Mouse (Mus musculus): ENCODE results near the gene Gng7. TPM values are rescaled to one million over a fixed set of nuclear protein-coding genes. Genes with fewer than 3 reads are reported as not detected.
A peak's percentile ranks its signal among the peaks of the same experiment; 100 is the strongest.

Gene Gng7
- polyA plus RNA-seq, 1 experiment from 2014 or later: 0.46 TPM

DNA sequence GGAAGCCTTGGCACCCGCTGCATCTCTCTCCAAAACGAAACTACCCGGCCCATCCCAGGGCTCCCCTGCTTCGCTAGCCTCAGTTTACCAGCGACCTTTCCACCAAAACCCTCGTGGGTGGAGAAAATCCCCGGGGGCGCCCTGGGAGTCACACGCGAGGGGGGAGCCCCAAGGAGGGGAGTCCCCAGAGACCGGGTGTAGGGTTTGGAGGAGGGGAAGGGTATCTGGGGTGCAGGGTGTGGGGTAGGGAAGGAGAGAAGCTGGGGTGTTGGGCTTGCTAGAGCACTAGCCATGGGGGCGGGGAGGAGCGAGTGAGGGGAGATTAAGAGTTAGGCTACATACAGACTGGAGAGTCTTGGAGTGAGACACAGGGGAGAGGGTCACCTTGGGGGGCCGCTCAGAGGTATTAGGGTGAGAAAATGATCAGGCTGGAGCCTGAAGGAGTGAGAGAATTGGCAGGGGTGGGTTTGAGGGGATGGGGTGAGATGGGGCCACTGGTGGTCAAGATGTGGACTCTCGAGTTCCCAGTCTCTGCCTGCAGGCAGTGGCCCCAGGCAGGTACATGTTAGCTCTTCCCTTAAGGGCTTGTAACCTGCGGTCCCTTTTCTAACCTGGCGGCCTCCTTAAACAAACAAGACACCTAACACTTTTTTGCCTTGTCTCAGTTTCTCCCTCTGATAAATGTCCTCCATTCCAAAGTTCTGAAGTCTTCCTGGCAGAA is 81.9 kb downstream of the Gng7 start:
- WGBS (ENCODE audit: insufficient replicate concordance): 2% methylated on average over 17 of the region's 17 CpGs

DNA sequence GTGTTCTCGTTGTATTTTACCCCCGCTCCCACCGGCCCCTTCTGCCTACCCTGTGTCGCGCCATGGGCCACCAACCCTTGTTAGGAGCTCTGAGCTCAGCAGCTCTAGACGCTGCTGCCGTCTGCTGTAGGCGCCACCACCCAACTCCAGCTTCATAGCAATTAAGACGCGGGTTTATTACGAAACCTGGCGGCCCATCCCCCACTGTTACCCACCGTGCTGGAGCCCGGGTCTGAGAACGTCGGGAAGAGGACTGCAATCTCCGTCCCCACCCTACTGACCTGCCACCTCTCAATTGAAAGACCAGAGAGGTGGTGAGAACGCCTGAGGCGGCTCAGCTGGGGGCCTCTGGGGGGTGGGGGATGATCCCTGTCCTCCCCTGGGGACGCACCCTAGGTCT is 82.5 kb downstream of the Gng7 start:
- no peaks in the 10 kb centered on the region for H3K9me3 ChIP-seq (replicated peaks)
- no peak overlapping the region for H3K27ac ChIP-seq
- H3K9ac ChIP-seq: peak overlapping the region; percentile 50
- H3K36me3 ChIP-seq: no peaks in the 10 kb centered on the region
- WGBS (ENCODE audit: insufficient replicate concordance): under 1% methylated on average over 20 of the region's 20 CpGs
- DNase-seq (no peak), ATAC-seq (ENCODE audit: low read depth) (no peak)
- H3K4me3 ChIP-seq (replicated peaks): peak overlapping the region; percentile 59
- peaks cover 81% of the 10 kb centered on the region for H3K4me1 ChIP-seq (replicated peaks)
- peaks cover 81% of the 10 kb centered on the region for H3K27me3 ChIP-seq
- H3K4me2 ChIP-seq: peak overlapping the region; percentile 86

More for the DNA sequence above, 81.9 kb downstream of the Gng7 start:
- peaks cover 87% of the 10 kb centered on the region for H3K27me3 ChIP-seq
- H3K36me3 ChIP-seq: no peaks in the 10 kb centered on the region
- H3K4me2 ChIP-seq: peak overlapping the region; percentile 86
- no peak for DNase-seq
- peak overlapping the region; percentile 50 for H3K9ac ChIP-seq
- ATAC-seq (ENCODE audit: low read depth): no peak
- H3K9me3 ChIP-seq (replicated peaks): no peaks in the 10 kb centered on the region
- H3K4me1 ChIP-seq (replicated peaks): peaks cover 83% of the 10 kb centered on the region
- H3K4me3 ChIP-seq (replicated peaks): peak overlapping the region; percentile 59
- H3K27ac ChIP-seq: no peak overlapping the region

DNA sequence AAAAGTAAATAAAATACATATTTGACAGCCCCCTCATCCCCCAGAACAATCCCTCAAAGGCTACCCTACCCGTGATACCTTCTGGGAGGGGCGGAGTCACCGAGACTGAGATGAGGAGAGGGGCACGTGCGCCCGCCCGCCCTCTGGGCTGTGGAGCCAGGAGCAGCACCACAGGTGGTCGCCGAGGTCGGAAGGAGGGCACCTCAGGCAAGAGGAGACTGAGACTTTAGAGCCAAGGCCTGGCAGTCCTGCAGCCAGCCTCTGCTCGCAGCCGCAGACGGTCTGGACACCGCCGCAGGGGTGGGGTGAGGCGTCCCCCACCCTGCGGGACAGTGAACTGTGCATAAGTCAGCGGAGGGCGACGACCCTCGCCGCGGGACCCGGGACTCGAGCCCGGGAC is 83.0 kb downstream of the Gng7 start:
- H3K9me3 ChIP-seq (replicated peaks): no peaks in the 10 kb centered on the region
- no peak overlapping the region for H3K27ac ChIP-seq
- no peaks in the 10 kb centered on the region for H3K36me3 ChIP-seq
- H3K9ac ChIP-seq: no peak overlapping the region
- DNase-seq: no peak
- 4% methylated on average over 26 of the region's 26 CpGs for WGBS (ENCODE audit: insufficient replicate concordance)
- peaks cover 77% of the 10 kb centered on the region for H3K4me1 ChIP-seq (replicated peaks)
- peak overlapping the region; percentile 86 for H3K4me2 ChIP-seq
- peak overlapping the region; percentile 59 for H3K4me3 ChIP-seq (replicated peaks)
- peaks cover 76% of the 10 kb centered on the region for H3K27me3 ChIP-seq
- ATAC-seq (ENCODE audit: low read depth): no peak

DNA sequence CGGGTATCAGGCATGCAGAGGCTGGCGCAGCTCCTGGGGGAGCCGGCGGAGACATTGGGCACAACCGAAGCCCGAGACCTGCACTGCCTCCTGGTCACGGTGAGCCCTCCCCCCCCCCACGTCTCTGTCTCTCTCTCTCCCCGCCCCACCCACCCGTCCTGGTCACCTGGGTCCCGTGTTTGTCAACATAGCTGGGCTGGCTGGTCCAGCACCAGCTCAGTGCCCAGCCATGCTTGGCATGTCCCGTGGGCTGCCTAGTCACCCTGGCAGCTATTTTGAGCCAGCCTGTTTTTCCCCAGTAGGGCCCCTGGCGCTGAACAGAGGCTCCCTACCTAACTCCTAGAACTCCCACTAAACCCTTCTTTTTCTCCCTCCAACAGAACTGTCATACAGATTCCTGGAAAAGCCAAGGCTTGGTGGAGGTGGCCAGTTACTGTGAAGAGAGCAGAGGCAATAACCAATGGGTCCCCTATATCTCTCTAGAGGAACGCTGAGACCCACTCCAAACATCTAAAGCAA is 83.5 kb downstream of the Gng7 start:
- H3K9ac ChIP-seq: no peak overlapping the region
- peaks cover 71% of the 10 kb centered on the region for H3K27me3 ChIP-seq
- no peaks in the 10 kb centered on the region for H3K36me3 ChIP-seq
- H3K9me3 ChIP-seq (replicated peaks): no peaks in the 10 kb centered on the region
- H3K4me3 ChIP-seq (replicated peaks): peak overlapping the region; percentile 59
- WGBS (ENCODE audit: insufficient replicate concordance): 12% methylated on average over 14 of the region's 14 CpGs
- DNase-seq (no peak), ATAC-seq (ENCODE audit: low read depth) (no peak)
- H3K4me1 ChIP-seq (replicated peaks): peaks cover 72% of the 10 kb centered on the region
- no peak overlapping the region for H3K27ac ChIP-seq
- H3K4me2 ChIP-seq: peak overlapping the region; percentile 86

DNA sequence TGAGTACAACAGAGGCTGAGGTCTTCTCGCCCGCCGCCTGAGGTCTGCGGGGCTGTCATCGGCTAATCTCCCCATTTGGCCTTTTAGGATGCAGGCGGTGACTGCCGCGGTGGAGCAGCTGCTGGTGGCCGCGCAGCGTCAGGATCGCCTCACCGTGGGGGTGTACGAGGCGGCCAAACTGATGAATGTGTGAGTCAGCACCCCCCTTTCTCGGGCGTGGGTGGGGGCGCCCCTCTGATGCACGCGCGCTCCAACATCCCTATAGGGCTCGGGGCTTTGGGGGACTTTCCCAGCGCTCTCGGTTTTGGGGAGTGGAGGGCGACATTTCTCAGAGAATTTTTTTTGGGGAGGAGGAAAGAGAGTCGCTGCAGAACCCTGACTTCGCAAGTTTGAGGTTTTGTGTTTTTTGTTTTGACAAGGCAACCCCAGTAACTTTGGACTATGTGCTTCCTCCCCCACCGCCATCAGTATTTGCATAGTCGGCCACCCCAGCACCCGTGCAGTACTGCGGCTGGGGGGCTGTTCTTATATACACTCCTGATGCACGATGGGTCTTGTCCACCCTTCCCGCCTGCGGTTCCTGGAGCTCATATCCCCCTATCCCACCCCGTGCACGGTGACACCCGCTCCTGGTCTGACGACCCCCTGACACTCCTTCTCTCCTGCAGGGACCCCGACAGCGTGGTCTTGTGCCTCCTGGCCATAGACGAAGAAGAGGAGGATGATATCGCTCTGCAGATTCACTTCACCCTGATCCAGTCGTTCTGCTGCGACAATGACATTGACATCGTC is 84.2 kb downstream of the Gng7 start:
- no peak for ATAC-seq (ENCODE audit: low read depth)
- DNase-seq: no peak
- H3K27me3 ChIP-seq: peaks cover 64% of the 10 kb centered on the region
- H3K9me3 ChIP-seq (replicated peaks): no peaks in the 10 kb centered on the region
- H3K9ac ChIP-seq: peak overlapping the region; percentile 68
- no peaks in the 10 kb centered on the region for H3K36me3 ChIP-seq
- WGBS (ENCODE audit: insufficient replicate concordance): 1% methylated on average over 45 of the region's 45 CpGs
- H3K27ac ChIP-seq: no peak overlapping the region
- H3K4me1 ChIP-seq (replicated peaks): peaks cover 66% of the 10 kb centered on the region
- H3K4me2 ChIP-seq: peak overlapping the region; percentile 86
- H3K4me3 ChIP-seq (replicated peaks): peak overlapping the region; percentile 59

DNA sequence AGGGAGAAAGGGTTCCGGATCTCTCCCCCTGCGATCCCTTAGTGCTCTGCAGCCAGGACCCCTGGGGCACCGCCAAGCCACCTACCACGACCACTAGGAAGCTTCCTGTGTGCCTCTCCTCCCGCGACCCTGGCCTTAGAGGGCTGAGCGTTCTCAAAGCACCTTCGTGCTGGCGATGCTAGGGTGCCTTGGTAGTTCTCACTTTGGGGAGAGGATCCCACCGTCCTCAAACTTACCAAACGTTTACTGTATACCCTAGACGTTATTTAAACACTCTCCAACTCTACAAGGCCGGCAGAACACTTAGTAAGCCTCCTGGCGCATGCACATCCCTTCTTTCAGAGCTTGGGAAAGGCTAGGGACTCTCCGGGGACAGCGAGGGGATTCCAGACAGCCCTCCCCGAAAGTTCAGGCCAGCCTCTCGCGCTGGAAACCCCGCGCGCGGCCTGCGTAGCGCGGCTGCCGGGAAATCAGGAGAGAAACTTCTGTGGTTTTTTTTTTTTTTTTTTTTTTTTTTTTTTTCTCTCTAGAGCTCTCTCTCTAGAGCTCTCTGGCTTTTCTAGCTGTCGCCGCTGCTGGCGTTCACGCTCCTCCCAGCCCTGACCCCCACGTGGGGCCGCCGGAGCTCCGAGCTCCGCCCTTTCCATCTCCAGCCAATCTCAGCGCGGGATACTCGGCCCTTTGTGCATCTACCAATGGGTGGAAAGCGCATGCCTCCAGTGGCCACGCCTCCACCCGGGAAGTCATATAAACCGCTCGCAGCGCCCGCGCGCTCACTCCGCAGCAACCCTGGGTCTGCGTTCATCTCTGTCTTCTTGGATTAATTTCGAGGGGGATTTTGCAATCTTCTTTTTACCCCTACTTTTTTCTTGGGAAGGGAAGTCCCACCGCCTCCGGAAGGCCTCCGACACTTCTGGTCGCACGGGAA is 85.2 kb downstream of the Gng7 start, which contains the start of gene Gadd45b:
Gadd45b (plus strand) TSS at position 775 of the 928 bp plus-strand sequence.
- ATAC-seq (ENCODE audit: low read depth) (peak; percentile 83), DNase-seq (peak; percentile 96)
- Histone ChIP-seq H3K36me3 (no peaks in the 10 kb centered on the region), H3K4me2 (peak within 1 kb of the TSS; percentile 86), H3K27me3 (peaks cover 56% of the 10 kb centered on the region), H3K9ac (peak within 1 kb of the TSS; percentile 68), H3K4me3 (replicated peaks) (peak within 1 kb of the TSS; percentile 59), H3K27ac (peak within 1 kb of the TSS; percentile 63), H3K4me1 (replicated peaks) (peaks cover 63% of the 10 kb centered on the region), H3K9me3 (replicated peaks) (no peaks in the 10 kb centered on the region)
- under 1% methylated on average over 56 of the region's 56 CpGs for WGBS (ENCODE audit: insufficient replicate concordance)

DNA sequence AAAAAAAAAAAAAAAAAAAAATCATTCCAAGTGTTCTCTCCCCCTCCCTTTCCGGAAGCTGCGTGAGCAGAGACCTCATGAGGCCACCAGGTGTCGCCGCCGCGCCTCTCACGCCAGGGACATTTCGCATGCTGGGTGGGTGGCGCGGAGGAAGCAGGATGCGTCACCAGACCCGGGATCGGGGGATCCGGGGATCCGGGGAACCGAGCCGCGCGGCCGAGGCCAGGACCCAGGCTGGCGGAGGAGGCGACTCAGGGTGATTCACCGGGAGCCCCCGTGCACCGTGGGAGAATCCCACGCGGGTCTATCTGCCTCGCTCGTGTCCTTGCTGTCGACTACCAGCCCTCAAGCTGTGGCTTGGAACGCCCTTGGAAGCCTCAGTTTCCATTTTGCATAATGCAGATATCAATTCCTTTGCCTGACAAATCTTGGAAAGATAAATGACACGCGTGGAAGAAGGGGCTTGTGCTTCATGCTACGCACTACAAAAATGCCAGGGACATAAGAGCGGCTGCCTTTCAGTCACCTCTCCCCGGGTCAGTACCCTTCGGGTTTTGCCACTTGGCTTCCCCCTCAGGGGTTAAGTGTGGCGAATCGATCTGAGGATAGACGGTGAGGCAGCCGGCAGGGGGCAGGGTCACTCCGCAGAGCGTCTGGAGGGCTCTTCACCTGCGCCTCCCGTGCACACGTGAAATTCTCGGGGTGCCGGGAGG is 86.0 kb downstream of the Gng7 start:
- H3K27ac ChIP-seq: peak overlapping the region; percentile 63; the same call in 1 of the 2 replicates

DNA sequence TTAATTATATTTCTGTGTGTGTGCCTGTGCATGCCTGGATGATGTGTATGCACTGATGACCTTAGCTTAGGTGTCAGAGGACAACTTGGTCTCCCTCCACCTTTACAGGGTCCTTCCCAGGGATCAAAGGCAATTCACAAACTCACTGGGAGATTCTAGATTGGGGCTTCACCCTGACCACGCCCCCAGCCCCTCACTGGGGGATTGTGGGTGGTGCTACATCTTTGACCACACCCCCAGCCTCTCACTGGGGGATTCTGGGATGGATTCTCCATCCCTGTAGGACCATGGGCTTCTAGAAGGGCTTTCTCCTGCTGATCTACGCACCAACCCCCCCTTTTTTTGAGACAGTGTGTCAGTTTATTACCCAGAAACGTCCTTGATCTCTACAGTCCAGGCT is 89.3 kb downstream of the Gng7 start:
- Histone ChIP-seq H3K4me2 (no peak overlapping the region), H3K9ac (no peak overlapping the region), H3K27ac (no peak overlapping the region), H3K4me1 (replicated peaks) (peaks cover 40% of the 10 kb centered on the region), H3K36me3 (no peaks in the 10 kb centered on the region), H3K4me3 (replicated peaks) (no peak overlapping the region), H3K9me3 (replicated peaks) (no peaks in the 10 kb centered on the region), H3K27me3 (peaks cover 18% of the 10 kb centered on the region)
- DNase-seq: no peak
- no peak for ATAC-seq (ENCODE audit: low read depth)
- WGBS (ENCODE audit: insufficient replicate concordance): 42% methylated on average over 3 of the region's 3 CpGs

More for the DNA sequence above, 86.0 kb downstream of the Gng7 start:
- WGBS (ENCODE audit: insufficient replicate concordance): under 1% methylated on average over 48 of the region's 48 CpGs
- Histone ChIP-seq H3K9me3 (replicated peaks) (no peaks in the 10 kb centered on the region), H3K27me3 (peaks cover 48% of the 10 kb centered on the region), H3K4me3 (replicated peaks) (peak overlapping the region; percentile 59), H3K4me1 (replicated peaks) (peaks cover 57% of the 10 kb centered on the region), H3K36me3 (no peaks in the 10 kb centered on the region), H3K4me2 (peak overlapping the region; percentile 86), H3K9ac (peak overlapping the region; percentile 62)
- peak; percentile 15; the same call in 1 of the 2 replicates for ATAC-seq (ENCODE audit: low read depth)
- peak; percentile 73 for DNase-seq

DNA sequence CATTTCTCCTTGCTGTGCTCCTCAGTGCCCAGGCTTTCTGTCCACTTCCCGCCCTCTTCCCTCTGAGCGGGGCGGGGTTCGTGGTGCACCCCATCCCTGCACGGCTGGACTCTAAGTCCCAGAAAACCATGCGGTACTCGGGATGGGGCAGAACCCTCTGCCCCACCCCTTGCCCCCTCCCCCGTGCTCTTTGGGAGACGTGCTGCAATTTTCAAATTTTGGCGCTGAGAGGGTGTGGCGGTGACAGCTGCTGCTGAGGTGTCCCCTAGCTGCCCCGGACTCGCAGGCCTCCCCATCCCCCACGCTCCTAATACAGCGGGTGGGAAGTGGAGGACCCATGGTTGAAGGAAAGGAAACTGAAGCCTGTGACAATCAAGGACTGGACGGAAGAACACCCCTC is 92.8 kb downstream of the Gng7 start:
- 8% methylated on average over 16 of the region's 16 CpGs for WGBS (ENCODE audit: insufficient replicate concordance)
- H3K27me3 ChIP-seq: peaks cover 28% of the 10 kb centered on the region
- H3K9me3 ChIP-seq (replicated peaks): no peaks in the 10 kb centered on the region
- H3K27ac ChIP-seq: peak overlapping the region; percentile 53; the same call in 1 of the 2 replicates
- peaks cover 32% of the 10 kb centered on the region for H3K4me1 ChIP-seq (replicated peaks)
- H3K36me3 ChIP-seq: no peaks in the 10 kb centered on the region
- DNase-seq: no peak
- H3K4me2 ChIP-seq: peak overlapping the region; percentile 56
- peak overlapping the region; percentile 35 for H3K4me3 ChIP-seq (replicated peaks)
- H3K9ac ChIP-seq: peak overlapping the region; percentile 18; the same call in 1 of the 2 replicates
- peak; percentile 43; the same call in 1 of the 2 replicates for ATAC-seq (ENCODE audit: low read depth)

DNA sequence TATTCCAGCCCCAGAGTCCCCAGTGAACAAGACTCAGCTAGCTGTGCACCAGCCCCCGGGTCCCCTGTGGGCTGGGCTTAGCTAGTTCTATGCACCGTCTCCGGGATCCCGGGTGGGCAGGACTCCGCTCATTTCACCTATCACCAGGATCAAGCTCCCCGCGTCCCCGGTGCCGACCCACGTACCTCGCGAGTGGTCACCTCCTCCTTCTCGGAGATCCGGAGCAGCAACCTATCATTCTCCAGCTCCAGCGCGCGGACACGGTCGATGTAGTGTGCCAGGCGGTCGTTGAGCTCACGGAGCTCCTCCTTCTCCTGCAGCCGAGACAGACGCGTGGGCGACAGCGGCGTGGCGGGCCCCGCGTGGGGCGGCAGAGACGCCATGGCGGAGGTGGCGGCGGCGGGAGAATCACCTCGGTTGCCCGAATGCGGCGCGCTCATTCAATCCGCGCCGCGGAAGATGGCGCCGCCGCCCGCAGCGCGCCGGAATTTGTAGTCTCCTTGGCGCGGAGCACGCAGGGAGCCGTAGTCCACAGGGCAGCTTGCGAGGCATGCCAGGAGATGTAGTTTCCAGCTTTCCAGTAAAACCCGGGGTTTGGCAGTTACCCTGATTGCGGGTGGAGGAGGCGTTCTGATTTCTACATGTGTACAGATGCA is 96.8 kb downstream of the Gng7 start, which contains the start of gene Lmnb2:
Lmnb2 (minus strand) TSS at position 467 of the 656 bp plus-strand sequence.
- DNase-seq (no peak), ATAC-seq (ENCODE audit: low read depth) (peak; percentile 25)
- Histone ChIP-seq H3K9ac (peak within 1 kb of the TSS; percentile 81), H3K9me3 (replicated peaks) (no peaks in the 10 kb centered on the region), H3K4me1 (replicated peaks) (peaks cover 63% of the 10 kb centered on the region), H3K36me3 (peaks cover 8% of the 10 kb centered on the region; the same call in 1 of the 2 replicates), H3K4me3 (replicated peaks) (peak within 1 kb of the TSS; percentile 78), H3K4me2 (peak within 1 kb of the TSS; percentile 90), H3K27ac (peak within 1 kb of the TSS; percentile 59), H3K27me3 (peaks cover 28% of the 10 kb centered on the region)
- WGBS (ENCODE audit: insufficient replicate concordance): under 1% methylated on average over 61 of the region's 61 CpGs
